23 mouse cellular contexts compared by ENCODE assay signal in the genomic region with DNA sequence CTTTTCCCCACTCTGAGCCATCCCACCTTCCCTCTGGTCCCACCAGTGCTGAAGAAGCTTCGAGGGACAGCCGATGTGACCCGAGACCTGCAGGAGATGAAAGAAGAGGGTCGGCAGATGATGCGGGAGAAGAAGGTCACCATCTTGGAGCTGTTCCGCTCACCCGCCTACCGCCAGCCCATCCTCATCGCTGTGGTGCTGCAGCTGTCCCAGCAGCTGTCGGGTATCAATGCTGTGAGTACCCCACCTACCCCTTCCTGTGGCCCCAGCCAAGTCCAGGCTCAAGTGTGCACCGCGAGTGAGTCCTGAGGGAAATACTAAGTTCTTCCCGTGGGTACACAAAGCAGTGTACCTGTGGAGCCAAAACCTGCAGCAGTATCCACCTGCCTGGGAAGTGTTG. TPM values are rescaled to one million over a fixed set of nuclear protein-coding genes. Genes with fewer than 3 reads are reported as not detected.
DNase-seq lines count a peak whose midpoint lies in the region; ATAC-seq and TF ChIP-seq lines count a peak whose summit lies in the region.
"Had no signal": no experiment of that assay in that cellular context is flagged by ENCODE, and none has a peak within 500 bp of the region (broad histone marks: within the 10 kb centered on the region; RNA-seq: fewer than 3 reads in every experiment).

No protein-coding gene starts in this region.

- no peaks in the 10 kb centered on the region for H3K27me3 ChIP-seq in liver, embryonic 13.5 days
- no peaks in the 10 kb centered on the region for H3K27me3 ChIP-seq in liver, embryonic 11.5 days (replicated peaks; ENCODE audit: control insufficient read depth, insufficient read depth, low read length)
- H3K27me3 ChIP-seq in myocyte (ENCODE audit: control insufficient read depth, insufficient read depth, insufficient read length): no peaks in the 10 kb centered on the region
- H3K27me3 ChIP-seq: CH12.LX; embryonic facial prominence, embryonic 12.5 days; forebrain, embryonic 13.5 days; forebrain, embryonic 15.5 days; Patski had no signal

- no peak for TF ChIP-seq POLR2A in myocyte (IDR thresholded peaks at IDR 0.05; ENCODE audit: insufficient read length, low read depth)

- no peak for ATAC-seq in liver, embryonic 13.5 days (ENCODE audit: low read depth)
- no peak for ATAC-seq in liver, embryonic 11.5 days (replicated peaks; ENCODE audit: low FRiP score)
- ATAC-seq: activated CD4-positive, CD25-positive, alpha-beta regulatory T cell, adult 4 months; CD4-positive, CD25-positive, alpha-beta regulatory T cell, adult 4 months; forebrain, embryonic 13.5 days; forebrain, embryonic 15.5 days; Patski had no signal

- H3ac ChIP-seq in myocyte (ENCODE audit: control insufficient read depth, insufficient read length): no peak overlapping the region

- H3K4me2 ChIP-seq in liver, embryonic 13.5 days: no peak overlapping the region
- H3K4me2 ChIP-seq in liver, embryonic 11.5 days: no peak overlapping the region
- no peak overlapping the region for H3K4me2 ChIP-seq in myocyte (ENCODE audit: low read depth)
- H3K4me2 ChIP-seq: embryonic facial prominence, embryonic 12.5 days; forebrain, embryonic 13.5 days; forebrain, embryonic 15.5 days had no signal

- no peak overlapping the region for H3K4me3 ChIP-seq in liver, embryonic 13.5 days (replicated peaks)
- H3K4me3 ChIP-seq in liver, embryonic 11.5 days (ENCODE audit: low read depth, low read length): no peak overlapping the region
- H3K4me3 ChIP-seq in myocyte: no peak overlapping the region
- H3K4me3 ChIP-seq: embryonic facial prominence, embryonic 10.5 days; embryonic facial prominence, embryonic 12.5 days; forebrain, embryonic 13.5 days; forebrain, embryonic 15.5 days had no signal

- 91% methylated on average over 13 of the region's 13 CpGs for WGBS in liver, embryonic 13.5 days (ENCODE audit: insufficient replicate concordance)
- 92% methylated on average over 13 of the region's 13 CpGs for WGBS in liver, embryonic 11.5 days

- no peak for DNase-seq in liver, embryonic 13.5 days
- DNase-seq in liver, embryonic 11.5 days (ENCODE audit: low spot score): no peak
- peak; percentile 14 for DNase-seq in 416B (ENCODE audit: low read depth)
- no peak for DNase-seq in left cerebral cortex, adult 9 months (ENCODE audit: low spot score in 2 of 2)
- DNase-seq: adrenal gland, adult 8-10 months; adrenal gland, postnatal 14 days; adrenal gland, postnatal 36 days; B cell, adult 2 months; cerebellum, adult 11-12 months; cerebellum, adult 2 months; cerebellum, adult 9-10 months; cerebellum, postnatal 10 days; cerebellum, postnatal 25 days had no signal

- H3K36me3 ChIP-seq in liver, embryonic 13.5 days: peaks cover 100% of the 10 kb centered on the region
- peaks cover 53% of the 10 kb centered on the region for H3K36me3 ChIP-seq in liver, embryonic 11.5 days (ENCODE audit: control insufficient read depth, insufficient read depth, low read length)
- peaks cover 44% of the 10 kb centered on the region for H3K36me3 ChIP-seq in myocyte (ENCODE audit: control insufficient read depth, insufficient read depth)

- 0 out of 2 replicates have a peak overlapping the region, but pooled peaks have one; percentile 4 for H3K27ac ChIP-seq in liver, embryonic 13.5 days
- H3K27ac ChIP-seq in liver, embryonic 11.5 days (ENCODE audit: low read depth, low read length): no peak overlapping the region
- H3K27ac ChIP-seq: embryonic facial prominence, embryonic 10.5 days; embryonic facial prominence, embryonic 12.5 days; forebrain, embryonic 13.5 days; forebrain, embryonic 15.5 days had no signal

- peaks cover 58% of the 10 kb centered on the region for H3K4me1 ChIP-seq in liver, embryonic 13.5 days (replicated peaks)
- H3K4me1 ChIP-seq in liver, embryonic 11.5 days (replicated peaks; ENCODE audit: control insufficient read depth, insufficient read depth, low read length): peaks cover 14% of the 10 kb centered on the region
- H3K4me1 ChIP-seq: embryonic facial prominence, embryonic 12.5 days had no signal

- H3K9ac ChIP-seq in liver, embryonic 13.5 days: no peak overlapping the region
- H3K9ac ChIP-seq in liver, embryonic 11.5 days (ENCODE audit: low read depth, low read length): no peak overlapping the region
- H3K9ac ChIP-seq: embryonic facial prominence, embryonic 12.5 days; forebrain, embryonic 13.5 days; forebrain, embryonic 15.5 days had no signal

- peaks cover 6% of the 10 kb centered on the region for H3K79me2 ChIP-seq in myocyte (ENCODE audit: control insufficient read depth, insufficient read depth)

- no peaks in the 10 kb centered on the region for H3K9me3 ChIP-seq in liver, embryonic 13.5 days (replicated peaks)
- no peaks in the 10 kb centered on the region for H3K9me3 ChIP-seq in liver, embryonic 11.5 days (ENCODE audit: control insufficient read depth, low read length)
- H3K9me3 ChIP-seq: embryonic facial prominence, embryonic 10.5 days; embryonic facial prominence, embryonic 12.5 days; forebrain, embryonic 13.5 days; forebrain, embryonic 15.5 days; G1E had no signal

TF ChIP-seq in myocyte, 11 proteins besides CTCF, POLR2A, EP300 and RAD21:
- TF ChIP-seq TCF12 (IDR thresholded peaks at IDR 0.05; ENCODE audit: insufficient read depth, poor library complexity, severe bottlenecking): no peak
- peak in 2 of 3 experiments; percentile 47 to 53 for TF ChIP-seq MYOD1 (IDR thresholded peaks at IDR 0.05; ENCODE audit: control insufficient read depth in 1 of 3, insufficient read length in 2 of 3, low read depth in 2 of 3)
- peak in 2 of 3 experiments; percentile 48 to 55 for TF ChIP-seq MYOG (IDR thresholded peaks at IDR 0.05; ENCODE audit: control insufficient read depth in 1 of 3, insufficient read depth in 1 of 3, insufficient read length in 2 of 3, low read depth in 2 of 3)
TF ChIP-seq in myocyte: peak in this region for 2.

RNA-seq across cellular contexts. Expression of a gene that starts 24.8 kb away (rescaled TPM):
- polyA plus RNA-seq in liver, embryonic 13.5 days (2015; fragmentation: Nextera tagmentation; extraction: Ambion mirVana): 272 and 303 TPM in 2 replicates
- 150 and 153 TPM in 2 replicates for polyA plus RNA-seq in liver, embryonic 11.5 days (2014; fragmentation: Nextera tagmentation; extraction: Ambion mirVana)
- polyA plus RNA-seq in myocyte (2012; fragmentation: generic; extraction: Trizol): 55.8 TPM

RNA-seq across cellular contexts. Expression of a gene that starts 40.7 kb away (rescaled TPM):
- polyA plus RNA-seq in liver, embryonic 13.5 days (2015; fragmentation: Nextera tagmentation; extraction: Ambion mirVana): 2.8 and 2.9 TPM in 2 replicates
- polyA plus RNA-seq in liver, embryonic 11.5 days (2014; fragmentation: Nextera tagmentation; extraction: Ambion mirVana): 5.4 and 8.1 TPM in 2 replicates
- 7.2 TPM for polyA plus RNA-seq in myocyte (2012; fragmentation: generic; extraction: Trizol)

RNA-seq across cellular contexts. Expression of a gene that starts 56.5 kb away (rescaled TPM):
- 329 and 341 TPM in 2 replicates for polyA plus RNA-seq in liver, embryonic 13.5 days (2015; fragmentation: Nextera tagmentation; extraction: Ambion mirVana)
- 263 and 274 TPM in 2 replicates for polyA plus RNA-seq in liver, embryonic 11.5 days (2014; fragmentation: Nextera tagmentation; extraction: Ambion mirVana)
- 0.13 TPM for polyA plus RNA-seq in myocyte (2012; fragmentation: generic; extraction: Trizol)
- polyA plus RNA-seq: CD4-positive, CD25-positive, alpha-beta regulatory T cell, adult 4 months; Patski had no signal

Comparison
In these comparisons a context has a peak if more than half of its experiments do, and no peak if none do; other contexts are left out.
1. RNA of a gene that starts 56.5 kb away (polyA plus RNA-seq): 329 to 341 TPM in liver, embryonic 13.5 days and 263 to 274 TPM in liver, embryonic 11.5 days; 0.13 TPM in myocyte (single experiment); every median in the first group is over 100 times any median in the second.